Mouse (Mus musculus) forebrain, embryonic 11.5 days (tissue): ENCODE measurements around the gene Cyth4. TPM values are rescaled to one million over a fixed set of nuclear protein-coding genes. Genes with fewer than 3 reads are reported as not detected.

Experiments
- ATAC-seq: fragments of 200-750 bp; cut with Nextera tagmentation; replicated peaks from 2 replicates; pipeline ENCODE4 v1.8.0; 2017; ENCODE audit warnings: moderate TSS enrichment; ENCODE audit not compliant: low FRiP score
- DNase-seq: peaks from one replicate; pipeline ENCODE4 v3.0.0-alpha.2; 2017; ENCODE audit warnings: low spot score
- H3K27ac ChIP-seq: fragments of 300-500 bp; sonication (generic); 2 replicates; pipeline ENCODE4 v1.5.1; 2014; ENCODE audit warnings: low read depth, low read length
- H3K27me3 ChIP-seq: fragments of 300-500 bp; sonication (generic); 2 replicates; pipeline ENCODE4 v1.6.1; 2014; ENCODE audit warnings: mild to moderate bottlenecking, low read length, mixed read lengths; ENCODE audit not compliant: control insufficient read depth, insufficient read depth
- H3K36me3 ChIP-seq: fragments of 300-500 bp; sonication (generic); 2 replicates; pipeline ENCODE4 v1.6.1; 2014; ENCODE audit warnings: mild to moderate bottlenecking, low read length, moderate library complexity, mixed read lengths; ENCODE audit not compliant: control insufficient read depth, insufficient read depth
- H3K4me1 ChIP-seq: fragments of 300-500 bp; sonication (generic); replicated peaks from 2 replicates; pipeline ENCODE4 v1.6.1; 2014; ENCODE audit warnings: low read length, mixed read lengths; ENCODE audit not compliant: control insufficient read depth, insufficient read depth
- H3K4me2 ChIP-seq: fragments of 300-500 bp; sonication (generic); 2 replicates; pipeline ENCODE4 v1.6.1; 2014; ENCODE audit warnings: low read depth, mild to moderate bottlenecking, low read length, moderate library complexity, mixed read lengths; ENCODE audit not compliant: severe bottlenecking
- H3K4me3 ChIP-seq: fragments of 300-500 bp; sonication (generic); 2 replicates; pipeline ENCODE4 v1.5.1; 2014; ENCODE audit warnings: low read depth, low read length
- H3K9ac ChIP-seq: fragments of 300-500 bp; sonication (generic); 2 replicates; pipeline ENCODE4 v1.6.1; 2014; ENCODE audit warnings: low read length
- H3K9me3 ChIP-seq: fragments of 300-500 bp; sonication (generic); 2 replicates; pipeline ENCODE4 v1.6.1; 2016; ENCODE audit warnings: low read length, mixed read lengths; ENCODE audit not compliant: control insufficient read depth
- WGBS: fragments of 180-500 bp; shearing (Covaris S2); extraction: QIAGEN DNeasy Blood & Tissue Kit; methylation state at CpG from one replicate; pipeline ENCODE4 v1.1.7; 2014; 5-methylcytosine and 5-hydroxymethylcytosine counted together
- polyA plus RNA-seq: library from polyadenylated mRNA; unstranded; fragments of >200 nt; fragmentation: Nextera tagmentation; extraction: Ambion mirVana; gene quantifications from 2 replicates; pipeline ENCODE4 v1.2.1, GENCODE M21; 2014

Cyth4 gene
- polyA plus RNA-seq, 1 experiment from 2014 or later: 2.0 TPM

GRCm38 (mm10) chr15:78572658-78573397 lies 24.0 kb upstream of the Cyth4 start, which contains the start of gene Rac2:
Gene Rac2 (minus strand): TSS chr15:78572783.
- 84% methylated on average over 8 of the region's 8 CpGs for WGBS
- Histone ChIP-seq H3K27ac (no peak within 1 kb of the TSS), H3K27me3 (no peaks in the 10 kb centered on the region), H3K9ac (no peak within 1 kb of the TSS), H3K4me3 (no peak within 1 kb of the TSS), H3K9me3 (no peaks in the 10 kb centered on the region), H3K4me2 (no peak within 1 kb of the TSS), H3K4me1 (no peaks in the 10 kb centered on the region), H3K36me3 (no peaks in the 10 kb centered on the region)
- no peak for DNase-seq
- no peak for ATAC-seq

DNA sequence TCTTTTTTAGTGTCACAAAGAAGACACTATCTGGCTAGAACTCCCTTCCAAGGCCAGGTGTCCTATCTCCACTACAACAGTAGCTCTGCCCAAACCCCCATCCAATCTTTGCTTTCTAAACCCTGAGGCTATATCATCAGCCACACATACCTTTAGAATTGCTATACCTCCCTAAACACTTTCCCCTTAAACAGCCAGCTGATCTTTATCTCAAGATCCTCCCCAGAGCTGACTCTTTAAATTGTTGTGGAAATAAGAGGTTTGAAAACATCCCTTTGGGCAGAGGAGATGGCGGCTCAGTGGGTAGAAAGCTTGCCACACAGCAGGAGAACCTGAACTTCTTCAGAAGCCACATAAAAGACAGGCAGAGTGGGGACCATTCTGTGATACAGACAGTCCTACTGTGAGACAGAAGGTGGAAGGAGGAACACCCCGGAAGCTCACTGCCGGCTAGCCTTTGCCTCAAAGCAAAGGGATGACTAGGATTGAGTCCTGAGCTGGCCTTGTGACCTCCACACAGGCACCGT lies 20.5 kb upstream of the Cyth4 start:
- WGBS: 59% methylated on average over 4 of the region's 4 CpGs
- Histone ChIP-seq H3K4me3 (no peak overlapping the region), H3K27me3 (no peaks in the 10 kb centered on the region), H3K27ac (no peak overlapping the region), H3K9ac (no peak overlapping the region), H3K4me2 (no peak overlapping the region), H3K4me1 (peaks cover 2% of the 10 kb centered on the region; the same call in 1 of the 2 replicates), H3K9me3 (no peaks in the 10 kb centered on the region), H3K36me3 (no peaks in the 10 kb centered on the region)
- ATAC-seq (no peak), DNase-seq (no peak)

DNA sequence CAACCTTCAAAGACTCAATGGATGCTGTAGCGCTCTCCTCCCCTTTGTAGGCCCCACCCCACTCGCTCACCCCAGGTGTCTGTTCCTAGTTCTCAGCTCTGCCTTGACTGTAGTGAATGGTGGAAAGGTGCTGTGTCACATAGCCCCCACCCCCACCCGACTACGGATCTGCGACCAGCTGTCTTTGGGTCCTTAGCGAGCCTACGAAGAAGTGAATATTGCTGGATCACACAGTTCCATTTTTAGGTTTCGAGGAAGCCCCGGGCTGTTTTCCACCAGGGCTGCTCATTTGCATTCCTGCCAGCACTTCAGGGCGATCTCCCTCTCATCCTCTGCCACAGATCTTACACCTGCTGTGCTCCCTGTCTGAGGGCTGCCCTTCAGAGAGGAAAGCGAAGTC lies 13.5 kb upstream of the Cyth4 start:
- Histone ChIP-seq H3K27ac (no peak overlapping the region), H3K27me3 (no peaks in the 10 kb centered on the region), H3K4me2 (no peak overlapping the region), H3K4me3 (no peak overlapping the region), H3K9me3 (no peaks in the 10 kb centered on the region; the same call in 1 of the 2 replicates), H3K36me3 (no peaks in the 10 kb centered on the region), H3K9ac (no peak overlapping the region), H3K4me1 (peaks cover 2% of the 10 kb centered on the region; the same call in 1 of the 2 replicates)
- 21% methylated on average over 11 of the region's 11 CpGs for WGBS
- no peak for ATAC-seq
- DNase-seq: no peak

GRCm38 (mm10) chr15:78585404-78585803 lies 11.4 kb upstream of the Cyth4 start:
- Histone ChIP-seq H3K9me3 (no peaks in the 10 kb centered on the region; the same call in 1 of the 2 replicates), H3K4me2 (no peak overlapping the region), H3K27me3 (no peaks in the 10 kb centered on the region), H3K4me1 (no peaks in the 10 kb centered on the region; the same call in 1 of the 2 replicates), H3K36me3 (no peaks in the 10 kb centered on the region), H3K9ac (no peak overlapping the region), H3K4me3 (no peak overlapping the region), H3K27ac (no peak overlapping the region)
- WGBS: 88% methylated on average over 7 of the region's 7 CpGs
- DNase-seq (no peak), ATAC-seq (no peak)

DNA sequence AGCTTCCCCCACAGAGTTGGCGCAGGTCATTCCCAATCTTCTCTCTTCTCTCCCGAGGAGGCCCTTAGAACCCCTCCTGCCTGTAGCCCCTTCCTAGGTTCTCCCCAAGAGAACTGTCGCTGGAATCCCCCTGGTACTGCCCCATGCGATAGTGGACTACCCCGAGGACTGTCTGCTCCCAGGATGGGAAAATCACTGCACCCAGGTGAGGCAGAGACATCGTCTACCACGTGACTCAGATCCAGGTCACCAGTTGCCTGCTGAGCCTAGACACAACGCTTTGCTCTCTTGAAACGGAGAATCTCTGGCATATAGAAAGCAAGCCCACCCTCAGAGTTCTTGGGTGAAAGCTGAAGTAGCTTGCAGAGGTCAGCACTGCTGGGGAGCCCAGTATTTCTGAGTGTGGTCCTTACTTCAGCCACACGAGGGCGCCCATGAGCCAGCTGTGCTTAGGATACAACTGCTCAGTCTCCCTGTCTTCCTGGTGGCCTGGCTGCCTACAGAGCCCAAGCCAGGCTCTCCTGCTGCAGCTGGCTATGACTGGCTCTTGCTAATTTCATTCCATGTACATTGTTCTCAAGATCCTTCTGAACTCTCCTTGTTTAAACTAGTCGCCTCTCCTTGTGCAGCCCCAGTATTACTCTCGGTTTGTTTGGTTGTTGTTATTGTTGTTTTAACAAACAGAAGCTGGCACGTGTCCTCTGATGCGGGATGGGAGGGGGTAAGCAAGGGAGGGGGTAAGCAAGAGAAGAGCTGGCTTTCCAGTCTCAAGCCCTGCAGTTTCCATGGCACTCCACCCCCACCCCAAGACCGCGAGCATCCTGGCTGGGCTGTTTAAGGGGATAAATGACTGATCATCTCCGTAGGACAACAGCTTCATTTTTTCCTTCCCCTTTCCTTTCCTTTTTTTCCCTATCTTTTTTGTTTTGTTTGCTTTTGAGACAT lies 9.5 kb upstream of the Cyth4 start:
- Histone ChIP-seq H3K9ac (no peak overlapping the region), H3K27me3 (no peaks in the 10 kb centered on the region), H3K4me3 (no peak overlapping the region), H3K36me3 (no peaks in the 10 kb centered on the region), H3K27ac (no peak overlapping the region), H3K4me1 (no peaks in the 10 kb centered on the region), H3K4me2 (no peak overlapping the region), H3K9me3 (no peaks in the 10 kb centered on the region; the same call in 1 of the 2 replicates)
- ATAC-seq: peak; percentile 78
- 54% methylated on average over 18 of the region's 18 CpGs for WGBS
- peak; percentile 89 for DNase-seq

GRCm38 (mm10) chr15:78588049-78588448 lies 8.8 kb upstream of the Cyth4 start:
- ATAC-seq (no peak), DNase-seq (no peak)
- Histone ChIP-seq H3K36me3 (no peaks in the 10 kb centered on the region), H3K4me2 (no peak overlapping the region), H3K27ac (no peak overlapping the region), H3K9me3 (no peaks in the 10 kb centered on the region; the same call in 1 of the 2 replicates), H3K4me3 (no peak overlapping the region), H3K27me3 (no peaks in the 10 kb centered on the region), H3K4me1 (no peaks in the 10 kb centered on the region), H3K9ac (no peak overlapping the region)
- WGBS: 84% methylated on average over 4 of the region's 4 CpGs

DNA sequence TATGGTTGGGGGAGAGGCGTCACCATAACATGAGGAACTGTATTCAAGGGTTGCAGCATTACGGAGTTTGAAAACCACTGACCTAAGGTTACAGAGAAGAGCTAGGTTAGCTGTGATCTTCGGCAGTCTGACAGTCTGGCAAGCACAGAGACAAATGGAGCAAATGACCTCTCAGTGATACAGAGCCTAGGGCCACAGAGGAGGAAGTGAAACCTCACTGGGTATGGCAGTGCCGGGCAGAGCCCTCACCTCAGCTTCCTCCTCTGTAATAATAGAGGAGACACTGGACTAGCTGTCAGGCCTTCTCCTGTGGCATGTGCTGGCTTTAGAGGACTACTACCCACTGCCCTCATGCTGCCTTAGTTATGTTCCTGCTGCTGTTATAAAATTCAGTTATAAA lies 7.9 kb upstream of the Cyth4 start:
- Histone ChIP-seq H3K27me3 (no peaks in the 10 kb centered on the region), H3K9ac (no peak overlapping the region), H3K4me1 (no peaks in the 10 kb centered on the region), H3K36me3 (no peaks in the 10 kb centered on the region), H3K4me3 (no peak overlapping the region), H3K4me2 (no peak overlapping the region), H3K9me3 (no peaks in the 10 kb centered on the region; the same call in 1 of the 2 replicates), H3K27ac (no peak overlapping the region)
- 89% methylated on average over 4 of the region's 4 CpGs for WGBS
- ATAC-seq (no peak), DNase-seq (no peak)

DNA sequence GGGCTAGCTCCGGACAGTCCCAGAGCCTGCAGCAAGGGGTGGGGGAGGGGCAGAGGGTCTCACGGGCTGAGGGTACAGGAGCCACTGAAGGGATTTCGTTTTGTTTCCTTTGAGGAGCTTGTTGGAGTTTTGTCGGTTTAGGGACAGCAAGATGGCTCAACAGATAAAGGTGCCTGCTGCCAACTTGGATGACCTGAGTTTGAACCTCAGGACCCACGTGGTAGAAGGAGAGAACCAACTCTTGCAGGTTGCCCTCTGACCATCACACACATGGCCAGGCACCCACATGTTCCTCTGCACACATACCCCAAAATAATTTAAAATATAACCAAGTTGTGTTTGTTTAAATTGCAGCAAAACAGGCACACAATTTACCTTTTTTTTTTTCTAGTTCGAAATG lies 6.9 kb upstream of the Cyth4 start:
- Histone ChIP-seq H3K9ac (no peak overlapping the region), H3K27ac (no peak overlapping the region), H3K4me3 (no peak overlapping the region), H3K36me3 (no peaks in the 10 kb centered on the region), H3K4me1 (no peaks in the 10 kb centered on the region), H3K4me2 (no peak overlapping the region), H3K27me3 (no peaks in the 10 kb centered on the region), H3K9me3 (no peaks in the 10 kb centered on the region)
- no peak for DNase-seq
- 84% methylated on average over 6 of the region's 6 CpGs for WGBS
- ATAC-seq: no peak
